Mouse (Mus musculus) adrenal gland, adult 2 months (tissue): ENCODE data around the gene Ctnna2. TPM values are rescaled to one million over a fixed set of nuclear protein-coding genes. Genes with fewer than 3 reads are reported as not detected.
A peak's percentile ranks its signal among the peaks of the same experiment; 100 is the strongest.

Experiments used
- DNase-seq: peaks from one replicate; pipeline ENCODE4 v3.0.0; 2021
- long read RNA-seq: library from polyadenylated mRNA; stranded (forward); transcript quantifications from one replicate; pipeline ENCODE4 v2.0.0, GENCODE M21; 2021
- polyA plus RNA-seq: library from polyadenylated mRNA; depleted of rRNA; stranded (reverse); fragments of >200 nt; gene quantifications from 2 replicates; pipeline ENCODE4 v1.2.3, GENCODE M21; 2012; rRNA removed
- total RNA-seq, 2 experiments: library from RNA; stranded (reverse); gene quantifications; 2 replicates each; pipeline ENCODE4 v1.2.3; 2021

The Ctnna2 gene
- 1 to 10 TPM; 2.1 to 2.7 TPM for total RNA-seq
- 0.11 and 0.33 TPM in 2 replicates for polyA plus RNA-seq
- long read RNA-seq: 0 reads

DNA sequence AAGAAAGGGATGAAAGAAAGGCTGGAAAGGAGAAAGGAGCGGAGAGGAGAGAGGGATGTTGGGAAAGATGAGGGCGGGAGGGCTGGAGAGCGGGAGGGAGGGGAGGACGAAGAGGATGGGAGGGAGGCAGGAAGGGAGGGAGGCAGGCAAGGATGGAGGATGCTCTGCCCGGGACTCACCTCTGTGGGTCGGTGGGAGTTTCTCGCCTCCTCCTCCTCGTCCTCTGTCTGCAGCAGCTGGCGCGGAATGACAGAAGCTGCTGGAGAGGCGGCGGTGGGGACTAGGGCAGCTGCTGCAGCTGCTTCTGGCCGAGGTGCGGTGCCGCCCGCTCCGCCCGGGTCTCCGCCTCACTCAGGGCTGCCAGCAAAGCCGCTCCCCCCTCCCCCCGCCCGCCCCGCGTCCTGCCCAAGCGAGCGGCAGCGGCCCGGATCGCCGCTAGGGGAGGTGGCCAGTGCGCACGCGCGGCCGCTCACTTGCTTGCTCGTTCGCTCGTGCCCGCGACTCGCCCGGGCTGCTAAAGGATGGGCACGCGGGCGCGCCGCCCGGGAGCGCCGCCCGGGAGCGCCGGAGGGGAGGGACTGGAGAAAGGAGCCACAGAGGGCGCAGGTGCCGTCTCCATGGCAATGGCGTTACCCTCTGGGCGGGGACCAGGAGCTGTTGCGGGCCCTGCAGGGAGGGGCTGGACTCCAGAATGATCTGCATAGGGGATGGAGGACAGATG lies at the start of gene Ctnna2:
Gene Ctnna2, minus strand, starts transcription at position 459 of the 721 bp plus-strand sequence.
- peak; percentile 73 for DNase-seq

DNA sequence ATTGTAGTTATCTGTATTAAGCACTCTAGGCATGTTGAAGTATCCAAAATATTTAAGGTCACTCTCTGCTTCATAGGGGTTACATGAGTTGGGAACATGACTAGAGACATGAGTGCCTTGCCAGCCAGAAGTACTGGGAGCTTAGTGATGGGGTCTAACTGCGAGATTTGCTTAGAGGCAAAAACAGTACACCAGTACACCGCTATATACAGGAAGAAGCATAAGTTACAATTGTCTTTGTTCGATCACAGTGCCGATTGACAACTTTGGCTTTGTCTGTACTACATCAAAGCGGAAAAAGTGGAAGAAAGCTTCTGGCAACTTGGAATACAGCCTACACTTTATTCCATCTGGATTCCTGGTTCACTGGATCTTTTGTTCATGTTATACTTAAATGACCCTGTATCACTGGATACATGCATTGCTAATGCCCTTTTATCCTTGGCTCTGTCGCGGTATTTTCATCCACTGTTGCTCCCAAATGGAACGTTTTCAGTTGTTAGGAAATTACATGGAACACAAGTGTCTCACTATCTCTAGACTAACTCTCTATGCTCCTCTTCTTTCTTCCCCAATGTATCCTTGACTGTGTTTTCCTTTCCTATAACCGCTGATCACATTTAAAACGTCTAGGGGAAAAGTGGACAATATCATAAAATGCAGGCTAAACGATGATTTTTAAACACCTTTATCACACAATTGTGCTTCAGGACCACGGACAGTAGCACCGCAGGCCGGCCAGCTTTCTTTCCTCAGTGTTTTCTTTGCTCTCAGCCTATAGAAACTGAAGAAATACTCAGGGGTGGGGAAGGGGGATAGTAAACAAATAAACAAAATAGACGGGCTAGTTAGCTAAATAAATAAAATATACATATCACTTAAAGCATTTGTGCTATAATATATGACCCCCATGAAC lies 896 bp upstream of the Ctnna2 start:
- DNase-seq: no peak

DNA sequence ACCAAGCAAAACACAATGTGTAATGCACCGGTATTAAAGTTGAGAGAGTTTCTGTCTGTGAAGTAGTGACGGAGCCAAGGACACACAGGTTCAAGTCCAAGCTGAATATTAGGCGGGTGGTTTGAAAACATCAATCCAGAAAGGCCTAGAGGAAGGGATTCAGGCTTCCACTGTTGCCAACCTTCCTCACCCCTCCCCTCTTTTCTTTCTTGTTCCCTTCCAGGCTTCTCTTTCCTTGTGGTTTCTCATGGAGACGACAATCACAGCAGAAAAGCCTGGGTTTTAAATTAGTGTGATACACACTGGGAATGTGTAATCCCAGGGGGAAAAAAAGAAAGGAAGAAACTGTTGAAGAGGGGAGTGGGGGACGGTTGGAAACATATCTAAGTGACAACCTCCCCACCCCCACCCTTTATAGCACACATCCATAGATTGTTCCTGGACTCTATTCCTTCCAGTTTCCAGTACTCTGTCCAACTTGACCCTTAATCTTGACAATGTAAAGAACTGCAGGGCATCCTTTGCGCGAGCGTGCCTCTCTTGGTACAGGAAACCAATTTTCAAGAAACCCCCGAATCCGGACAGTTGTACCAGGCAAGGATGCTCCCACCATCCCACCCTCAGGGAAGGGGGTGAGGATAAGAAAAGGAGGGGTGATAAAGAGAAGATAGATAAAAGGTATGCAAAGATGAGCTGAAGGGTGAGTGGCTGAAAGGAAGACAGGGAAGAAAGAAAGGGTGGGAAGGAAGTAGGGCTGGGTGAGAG lies 841 bp downstream of the Ctnna2 start:
- no peak for DNase-seq

DNA sequence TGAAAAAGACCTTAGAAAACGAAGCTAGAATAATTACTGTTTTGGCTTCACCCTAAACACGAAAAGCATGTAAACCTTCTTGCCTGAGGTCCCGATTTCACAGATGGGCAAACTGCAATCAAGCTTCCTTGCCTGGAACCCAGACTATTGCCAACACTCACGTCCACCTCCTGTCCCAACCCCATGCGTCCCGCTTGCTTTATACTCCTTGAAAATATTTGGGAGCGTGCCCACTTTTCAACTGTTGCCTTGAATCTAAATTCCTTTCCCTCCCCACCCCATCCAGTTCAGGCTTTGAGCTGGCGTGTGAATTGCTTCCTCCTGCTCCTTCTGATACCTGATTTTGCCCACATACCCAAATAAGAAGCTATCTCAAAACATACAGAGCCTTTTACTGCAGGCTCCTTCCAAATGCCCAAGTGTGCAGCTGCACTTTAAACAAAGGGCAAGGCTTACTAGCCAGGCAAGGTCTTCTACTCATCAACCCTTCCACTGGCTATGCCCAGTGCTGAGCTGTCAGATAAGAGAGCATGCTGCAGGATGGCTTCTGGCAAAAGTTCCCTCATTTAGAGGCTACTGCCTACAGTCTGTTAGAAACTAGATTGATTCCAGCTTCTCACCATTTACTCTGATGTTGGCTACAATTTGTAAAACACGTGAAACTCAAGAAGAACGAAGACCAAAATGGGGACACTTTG lies 8.8 kb downstream of the Ctnna2 start:
- no peak for DNase-seq

DNA sequence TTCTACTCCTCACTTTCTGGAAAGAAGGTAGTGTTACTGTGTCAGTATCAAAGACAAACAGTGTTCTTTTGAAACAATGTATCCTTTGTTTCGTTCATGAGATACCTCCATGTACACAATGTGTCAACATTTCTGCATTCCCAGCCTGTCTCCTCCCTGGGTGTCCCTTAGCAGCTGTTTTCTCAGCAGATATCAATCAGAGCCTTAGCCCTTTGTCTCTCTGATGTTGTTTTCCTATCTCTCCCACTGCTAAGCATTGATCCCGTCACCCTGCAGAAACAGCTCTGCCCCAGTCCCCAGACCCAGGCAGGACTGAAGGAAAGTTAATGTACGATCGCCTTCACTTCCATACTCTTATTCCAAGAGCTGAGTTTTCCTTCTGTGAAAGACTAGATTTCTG lies 9.7 kb downstream of the Ctnna2 start:
- no peak for DNase-seq

DNA sequence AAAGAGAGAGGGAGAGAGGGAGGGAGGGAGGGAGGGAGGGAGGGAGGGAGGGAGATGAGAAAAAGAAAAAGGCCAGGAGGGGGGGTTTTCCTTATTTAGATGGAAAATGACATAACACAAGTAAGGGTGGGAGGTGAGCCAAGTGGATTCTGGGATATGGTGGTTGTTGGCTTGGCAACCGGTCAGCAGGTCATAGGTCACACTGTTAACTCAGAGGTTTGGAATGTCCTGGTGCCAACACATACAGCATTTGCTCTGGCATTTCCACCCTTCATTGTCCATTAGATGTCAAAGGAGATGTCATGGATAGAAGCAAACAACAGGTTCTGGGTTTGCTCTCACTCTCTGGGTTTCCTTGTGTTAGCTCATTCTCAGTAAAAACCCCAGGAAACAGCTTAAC lies 17.5 kb downstream of the Ctnna2 start:
- DNase-seq: no peak

DNA sequence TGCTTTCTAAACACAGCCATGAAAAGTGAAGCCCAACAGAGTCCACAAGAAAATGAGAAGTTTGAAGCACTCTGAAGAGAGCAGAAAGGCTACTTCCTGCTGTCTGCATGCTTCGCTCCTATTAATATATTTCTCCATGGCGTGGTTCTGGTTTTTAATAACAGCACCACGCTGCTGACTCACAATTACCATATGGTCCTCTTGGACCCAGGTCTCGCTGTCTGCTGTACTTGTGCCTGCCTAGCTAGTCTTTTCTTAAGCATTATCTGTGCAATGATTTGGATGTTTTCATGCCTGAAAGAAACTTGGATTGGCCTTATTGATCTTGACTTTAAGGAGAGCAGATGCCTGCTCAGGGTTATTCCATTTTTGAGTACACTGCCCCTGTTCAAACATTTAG lies 28.2 kb downstream of the Ctnna2 start:
- no peak for DNase-seq

DNA sequence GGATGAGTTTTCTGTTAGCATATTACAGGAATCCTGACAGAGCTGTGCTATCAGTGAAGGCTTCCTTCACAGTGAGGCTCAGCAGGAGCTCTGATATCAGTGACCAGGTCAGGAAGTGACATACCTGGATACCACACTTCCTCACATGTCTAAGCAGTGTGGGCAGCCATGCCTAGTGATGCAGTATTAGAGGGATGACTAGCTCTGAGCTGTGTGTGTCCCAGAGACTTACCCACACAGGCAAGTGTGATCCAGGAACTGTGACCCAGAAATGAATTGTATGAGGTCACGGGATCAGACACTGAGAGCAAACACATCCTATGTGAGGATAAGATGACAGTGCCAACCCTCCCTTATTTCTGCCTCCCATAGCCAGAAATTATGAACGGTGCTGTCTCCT lies 28.8 kb downstream of the Ctnna2 start:
- no peak for DNase-seq

DNA sequence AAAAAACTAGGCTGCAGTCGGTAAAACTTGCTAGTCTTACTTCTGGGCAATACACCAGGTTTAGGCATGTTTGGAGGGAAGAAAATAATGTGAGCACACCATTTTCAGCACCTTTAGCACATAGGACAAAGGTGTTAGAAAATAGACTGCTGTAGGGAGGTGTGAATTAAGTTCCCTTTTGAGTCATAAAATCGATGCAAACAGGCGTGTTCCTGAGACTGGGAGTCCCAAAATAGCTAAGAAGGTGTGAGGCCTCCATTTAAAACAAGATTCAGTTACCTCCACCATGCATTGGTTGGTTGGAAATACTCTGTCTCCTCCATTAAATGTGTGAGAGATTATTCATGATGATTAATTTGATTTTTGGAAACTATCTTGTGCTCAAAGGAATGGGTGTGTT lies 50.1 kb downstream of the Ctnna2 start:
- no peak for DNase-seq

DNA sequence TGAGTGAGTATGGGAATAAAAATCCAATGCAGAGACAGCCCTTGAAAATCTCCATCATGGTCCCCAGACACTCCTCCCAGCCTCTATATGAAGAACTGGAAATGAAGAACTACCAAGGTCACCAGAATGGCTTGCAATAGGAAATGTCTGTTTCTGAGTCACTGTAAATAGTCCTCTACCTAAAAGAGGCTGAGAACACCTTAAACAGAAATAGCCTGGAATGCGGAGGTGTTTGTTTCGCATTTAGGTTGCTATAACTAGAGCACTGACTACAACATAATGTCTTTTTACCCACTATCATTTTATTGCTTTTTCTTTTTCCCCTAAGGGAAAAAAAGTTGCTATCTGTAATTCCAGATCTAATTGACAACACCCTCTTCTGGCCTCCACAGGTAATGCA lies 106.3 kb downstream of the Ctnna2 start:
- DNase-seq: no peak

DNA sequence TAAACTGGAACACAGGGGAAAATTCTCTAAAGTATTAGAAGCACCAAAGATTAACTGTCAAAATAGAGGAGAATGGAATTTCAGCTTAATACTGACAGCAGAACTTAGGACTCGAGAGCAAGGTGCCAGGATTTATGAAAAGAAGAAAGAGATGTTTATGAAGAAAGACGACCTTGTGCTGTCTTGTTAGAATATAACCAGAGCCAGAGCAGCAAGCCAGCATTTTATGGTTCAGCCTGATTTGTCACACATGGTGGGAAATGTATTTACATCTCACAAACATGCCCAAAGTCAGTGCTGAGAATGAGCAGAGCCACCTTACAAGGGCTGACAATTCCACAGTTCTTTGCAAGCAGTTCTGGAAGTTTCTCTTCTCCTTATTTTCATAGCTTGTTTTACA lies 110.2 kb downstream of the Ctnna2 start:
- DNase-seq: no peak

DNA sequence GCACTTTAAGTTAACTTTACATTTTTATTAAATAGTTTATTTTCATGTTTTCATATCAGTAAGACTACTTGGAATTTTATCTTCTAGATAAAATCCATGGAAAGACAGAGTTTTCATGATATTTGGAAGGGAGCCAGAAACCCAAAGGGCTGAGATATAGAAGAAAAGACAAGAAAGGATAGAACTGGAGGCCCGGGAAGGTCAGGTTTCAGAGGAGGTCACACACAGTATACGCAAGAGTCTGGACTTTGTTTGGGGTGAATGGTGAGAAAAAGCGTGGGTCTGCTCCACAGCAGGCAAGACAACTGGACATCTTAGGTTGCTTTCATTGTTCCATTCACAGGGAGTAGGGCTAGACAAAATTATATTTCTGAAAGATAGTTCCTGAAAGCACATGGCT lies 111.4 kb downstream of the Ctnna2 start:
- DNase-seq: no peak

DNA sequence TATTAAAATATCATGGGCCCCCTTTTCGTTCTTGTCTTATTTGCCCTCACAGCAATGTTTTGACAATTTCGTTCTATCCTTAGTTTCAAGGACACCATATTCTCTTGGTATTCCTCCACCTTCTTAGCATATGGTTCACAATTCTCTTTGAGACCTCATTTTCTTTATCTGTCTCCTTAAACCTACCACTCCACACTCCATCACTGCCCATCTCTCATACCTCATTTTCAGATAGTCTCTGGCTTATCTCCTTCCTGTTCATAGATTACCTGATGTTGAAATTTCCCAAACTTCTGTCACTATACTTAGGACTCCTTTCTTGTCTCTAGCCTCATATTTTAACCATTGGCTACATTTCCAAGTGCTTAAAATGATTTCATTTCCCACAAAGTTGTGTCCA lies 116.1 kb downstream of the Ctnna2 start:
- DNase-seq: no peak

DNA sequence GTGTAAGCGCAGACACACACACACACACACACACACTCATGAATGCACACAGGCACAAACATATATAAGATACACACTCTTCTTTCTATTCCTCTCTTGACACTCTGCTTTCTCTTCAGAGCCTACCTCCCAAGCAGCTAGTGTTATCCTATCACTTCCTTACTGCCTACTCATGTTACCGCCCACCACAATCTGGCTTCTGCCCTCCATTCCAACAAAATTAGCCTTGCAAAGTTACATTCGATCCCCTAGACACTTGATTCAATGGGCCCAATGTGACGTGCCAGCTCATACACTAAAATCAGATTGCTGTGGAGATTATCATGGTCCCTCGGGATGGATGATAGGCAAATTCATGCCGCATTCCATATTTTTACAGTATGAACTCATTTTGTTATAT lies 116.7 kb downstream of the Ctnna2 start:
- no peak for DNase-seq

DNA sequence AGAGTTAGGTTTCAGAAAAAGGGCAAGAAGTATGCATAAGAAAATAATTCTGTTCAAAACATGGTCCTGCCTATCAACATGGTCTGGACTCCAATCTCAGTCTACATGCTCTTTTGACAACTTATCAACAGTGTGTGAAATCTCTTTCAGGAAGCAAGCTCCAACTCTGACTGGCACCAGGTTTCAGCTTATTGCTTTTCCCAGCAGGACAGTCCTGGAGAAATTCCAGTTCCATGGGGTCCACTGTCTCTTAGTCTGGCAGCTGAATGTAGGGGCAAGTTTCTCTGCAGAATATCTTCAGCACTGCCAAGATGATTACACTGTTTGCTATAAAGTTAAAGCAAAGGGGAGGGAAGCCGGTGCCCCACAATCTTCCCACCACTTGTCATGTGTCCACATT lies 130.1 kb downstream of the Ctnna2 start:
- no peak for DNase-seq

DNA sequence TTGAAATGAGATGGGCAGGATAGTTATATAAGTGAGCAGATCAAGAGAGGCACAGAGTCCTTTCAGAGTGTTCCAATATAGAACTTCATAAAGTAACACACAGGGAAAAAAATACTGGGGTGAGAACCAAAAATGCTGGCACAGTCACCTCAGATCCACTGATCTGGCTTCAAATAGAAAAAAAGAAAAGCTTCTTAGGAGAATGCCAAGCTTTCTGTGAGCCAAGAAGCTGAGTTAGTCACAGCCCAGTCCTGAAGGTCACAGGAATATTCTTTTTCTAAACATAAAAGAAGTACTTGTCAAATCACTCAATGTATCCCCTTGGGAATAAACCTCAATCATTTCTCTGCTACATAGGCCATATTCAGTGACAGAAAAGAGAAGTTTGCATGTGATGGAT lies 130.7 kb downstream of the Ctnna2 start:
- peak; percentile 40 for DNase-seq

DNA sequence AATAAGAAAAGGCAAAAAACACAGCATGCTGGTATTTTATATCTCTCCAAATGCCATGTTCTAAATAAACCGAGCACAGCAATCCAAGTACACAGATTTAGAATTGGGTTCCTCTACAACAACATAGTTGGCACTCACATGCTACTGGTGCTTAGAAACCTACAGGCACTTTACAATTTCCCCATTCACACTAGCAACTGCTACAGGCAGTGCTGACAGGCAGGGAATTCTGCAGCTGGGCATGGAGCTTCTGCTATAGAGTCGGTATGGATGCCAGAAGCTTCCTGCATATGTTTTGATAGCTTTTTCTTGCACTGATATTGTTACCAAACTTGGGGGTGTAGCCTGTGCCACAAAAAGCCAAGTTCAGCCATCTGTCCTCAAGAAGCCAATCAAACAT lies 131.8 kb downstream of the Ctnna2 start:
- DNase-seq: no peak

DNA sequence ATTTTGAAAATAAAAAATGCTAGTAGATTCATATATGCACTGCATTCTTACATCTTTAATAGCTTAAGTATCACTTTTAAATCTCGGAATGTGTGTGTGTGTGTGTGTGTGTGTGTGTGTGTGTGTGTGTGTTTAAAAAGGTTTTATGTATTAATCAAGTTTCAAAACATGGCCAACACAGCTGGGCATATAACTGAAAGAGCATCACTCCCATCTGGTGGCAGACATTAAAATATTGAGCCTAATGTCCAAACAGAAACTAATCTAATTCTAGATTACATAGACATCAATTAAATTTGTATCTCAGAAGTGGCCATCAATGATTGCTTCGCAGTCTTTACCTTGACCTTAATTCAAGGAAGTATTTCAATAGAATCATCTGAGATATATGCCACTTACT lies 140.4 kb downstream of the Ctnna2 start:
- DNase-seq: no peak

DNA sequence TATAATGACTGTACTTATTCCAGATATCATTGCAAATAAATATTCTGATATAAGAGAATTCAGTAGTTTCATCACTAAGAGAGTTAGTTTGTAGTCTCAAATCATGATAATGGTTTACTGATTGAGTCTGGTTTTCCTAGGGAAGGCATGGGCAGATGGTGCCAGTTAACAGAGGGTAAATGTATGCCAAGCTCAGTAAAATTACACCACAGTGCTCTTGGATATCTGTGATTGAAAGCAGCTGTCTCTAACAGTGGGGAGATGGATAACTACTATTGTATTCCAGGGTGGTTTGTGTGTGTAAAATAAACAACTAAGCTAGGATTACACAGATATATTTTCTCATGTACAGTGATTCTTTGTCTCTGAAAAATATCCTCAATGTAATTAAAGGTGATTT lies 140.8 kb downstream of the Ctnna2 start:
- no peak for DNase-seq

DNA sequence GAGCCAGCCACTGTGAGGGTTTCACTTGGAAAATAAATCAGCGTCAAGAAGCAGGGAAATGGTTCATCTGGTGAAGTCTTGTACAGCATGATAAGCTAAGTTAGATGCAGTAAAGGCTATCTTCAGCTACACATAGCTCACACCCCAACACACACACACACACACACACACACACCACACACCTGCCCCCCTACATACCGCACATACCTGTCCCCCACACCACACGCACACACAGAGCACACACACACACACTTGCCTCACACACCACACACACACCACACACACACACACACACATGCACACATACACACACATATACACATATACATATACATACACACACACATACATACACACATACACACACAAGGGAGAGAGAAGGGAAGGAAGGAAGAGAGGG lies 142.0 kb downstream of the Ctnna2 start:
- DNase-seq: no peak

DNA sequence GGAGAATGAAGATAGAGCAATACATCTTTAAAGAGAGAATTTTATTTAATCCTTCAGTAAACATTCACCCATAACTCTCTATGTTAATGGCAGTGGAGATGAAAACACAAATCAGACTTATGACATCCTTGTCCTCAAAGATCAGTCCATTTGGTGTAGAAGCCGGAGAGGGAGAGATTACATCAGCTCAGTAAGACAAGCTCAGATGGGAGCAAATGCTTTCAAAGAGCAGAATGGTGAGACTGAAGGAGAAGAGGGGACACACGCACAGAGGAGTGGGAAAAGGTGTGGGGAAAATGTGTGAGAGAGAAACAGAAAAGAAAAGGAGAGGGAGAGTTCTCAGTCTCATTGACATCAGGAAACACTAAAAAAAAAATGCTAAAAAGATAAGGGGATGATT lies 144.8 kb downstream of the Ctnna2 start:
- no peak for DNase-seq

DNA sequence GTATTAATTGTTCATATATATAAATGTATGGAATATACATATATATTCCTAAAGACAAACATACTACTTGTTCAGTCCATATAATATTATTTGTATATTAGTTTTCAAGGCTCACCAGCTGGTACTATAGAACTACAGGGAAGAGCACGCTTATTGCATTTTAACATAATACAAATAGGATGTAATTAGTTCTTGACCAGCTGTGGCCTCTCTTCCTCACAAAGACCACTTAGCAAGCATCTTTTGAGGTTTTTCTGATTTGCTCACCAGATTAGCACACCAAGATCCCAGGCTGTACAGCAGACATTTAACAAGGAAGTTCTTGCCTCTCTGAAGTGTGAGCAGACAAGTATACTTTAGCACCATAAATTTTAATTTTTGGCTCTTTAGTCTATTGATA lies 152.0 kb downstream of the Ctnna2 start:
- DNase-seq: no peak
